Mouse (Mus musculus): ENCODE results near the gene Akap6. TPM values are rescaled to one million over a fixed set of nuclear protein-coding genes. Genes with fewer than 3 reads are reported as not detected.

Akap6 gene
- polyA plus RNA-seq, 1 experiment from 2014 or later: 18.3 TPM

DNA sequence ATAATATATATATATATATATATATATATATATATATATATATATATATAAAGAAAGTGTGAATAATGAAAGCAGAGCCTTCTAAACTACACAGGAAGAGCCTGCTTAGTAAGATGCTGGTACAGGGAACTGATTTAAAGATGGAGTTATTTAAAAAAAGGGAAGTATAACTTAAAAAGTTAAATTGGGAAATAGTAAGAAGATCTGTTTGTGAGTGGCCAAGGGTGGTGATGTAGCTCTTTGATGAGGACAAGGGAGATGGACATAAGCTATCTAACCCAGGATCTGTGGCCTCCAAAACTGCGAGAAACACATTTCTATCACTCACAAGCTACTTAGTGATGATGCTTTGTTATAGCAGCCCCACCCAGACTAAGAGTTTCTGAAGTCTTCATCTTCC lies 146.8 kb downstream of the Akap6 start:
- Histone ChIP-seq H3K9ac (no peak overlapping the region), H3K27ac (no peak overlapping the region), H3K4me3 (replicated peaks) (no peak overlapping the region), H3K9me3 (no peaks in the 10 kb centered on the region), H3K36me3 (replicated peaks) (no peaks in the 10 kb centered on the region), H3K27me3 (no peaks in the 10 kb centered on the region), H3K4me1 (peaks cover 24% of the 10 kb centered on the region), H3K4me2 (no peak overlapping the region)
- WGBS: 86% methylated on average over 1 of the region's 1 CpGs
- no peak for ATAC-seq (ENCODE audit: low FRiP score)

DNA sequence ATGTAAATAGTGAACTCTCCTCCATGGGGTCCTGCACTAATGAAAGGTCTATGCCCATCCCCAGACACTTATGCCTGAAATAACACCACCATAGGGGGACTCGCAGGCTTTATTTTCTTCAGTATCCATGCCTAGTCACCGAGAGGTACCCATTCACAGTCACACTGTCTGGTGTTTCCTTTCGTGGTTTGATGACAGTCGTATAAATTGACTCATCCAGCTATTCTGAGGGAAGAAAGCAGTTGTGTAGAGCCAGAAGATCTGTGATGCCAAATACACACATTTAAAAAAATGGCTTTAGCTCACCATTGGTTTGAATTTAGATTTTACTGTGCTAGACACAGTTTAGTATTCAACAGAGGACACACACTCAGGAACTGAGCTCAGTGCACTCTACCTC lies 147.8 kb downstream of the Akap6 start:
- Histone ChIP-seq H3K27ac (no peak overlapping the region), H3K9me3 (no peaks in the 10 kb centered on the region), H3K4me3 (replicated peaks) (no peak overlapping the region), H3K4me1 (peaks cover 28% of the 10 kb centered on the region), H3K9ac (no peak overlapping the region), H3K4me2 (no peak overlapping the region), H3K27me3 (no peaks in the 10 kb centered on the region), H3K36me3 (replicated peaks) (no peaks in the 10 kb centered on the region)
- 92% methylated on average over 4 of the region's 4 CpGs for WGBS
- ATAC-seq (ENCODE audit: low FRiP score): no peak

DNA sequence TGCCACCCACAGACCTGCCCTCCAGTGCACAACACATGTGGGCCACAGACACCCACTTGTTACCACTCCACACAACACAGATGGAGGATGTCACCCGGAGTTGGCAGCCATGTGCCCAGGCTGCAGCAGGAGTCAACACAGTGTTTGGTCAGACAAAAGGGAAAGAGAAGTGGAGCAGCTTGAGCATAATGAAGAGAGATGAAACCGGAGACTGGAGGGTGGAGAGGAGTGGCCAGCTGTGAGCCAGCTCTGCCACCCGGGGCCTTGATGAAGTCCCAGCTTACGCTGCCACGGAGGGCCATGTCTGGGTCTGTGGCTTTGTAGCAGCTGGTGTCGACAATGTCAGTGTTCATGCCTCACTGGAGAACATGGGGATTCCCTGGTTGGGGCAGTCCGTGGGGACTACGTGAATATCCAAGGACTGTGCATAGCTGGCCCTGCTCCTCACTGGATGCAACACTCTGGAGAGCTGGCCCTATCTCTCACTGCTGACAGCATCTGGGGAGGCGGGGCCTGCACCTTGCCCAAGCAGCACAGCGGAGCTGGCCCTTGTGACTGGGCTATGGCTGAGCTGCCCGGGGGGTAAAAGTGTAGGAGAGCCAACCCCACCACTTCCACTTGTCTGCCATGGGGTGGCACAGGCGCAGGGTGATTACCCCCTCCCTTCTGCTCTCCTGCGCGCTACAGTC lies 148.8 kb downstream of the Akap6 start:
- H3K27ac ChIP-seq: 0 out of 2 replicates have a peak overlapping the region, but pooled peaks have one; percentile 39

DNA sequence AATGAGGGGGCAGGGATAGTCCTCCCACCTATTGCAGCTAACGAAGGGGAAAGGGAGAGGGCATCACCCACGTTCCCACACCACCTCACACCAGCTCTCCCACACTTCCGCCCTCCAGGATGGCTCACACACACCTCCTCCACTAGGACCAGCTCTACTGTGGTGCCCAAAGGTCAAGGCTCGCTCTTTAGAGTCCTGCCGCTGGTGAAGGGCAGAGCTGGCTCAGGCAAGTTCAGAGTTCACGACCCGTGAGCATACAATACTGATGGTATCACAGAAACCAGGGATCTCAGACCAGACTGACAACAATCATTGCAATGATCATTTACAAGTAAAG lies 149.3 kb downstream of the Akap6 start:
- Histone ChIP-seq H3K27me3 (no peaks in the 10 kb centered on the region), H3K9me3 (no peaks in the 10 kb centered on the region), H3K4me2 (no peak overlapping the region), H3K36me3 (replicated peaks) (no peaks in the 10 kb centered on the region), H3K4me1 (peaks cover 28% of the 10 kb centered on the region), H3K27ac (no peak overlapping the region), H3K4me3 (replicated peaks) (no peak overlapping the region), H3K9ac (no peak overlapping the region)
- 73% methylated on average over 7 of the region's 7 CpGs for WGBS
- ATAC-seq (ENCODE audit: low FRiP score): peak; percentile 46

More for the DNA sequence above, 148.8 kb downstream of the Akap6 start:
- no peaks in the 10 kb centered on the region for H3K27me3 ChIP-seq
- peak; percentile 78 for ATAC-seq (ENCODE audit: low FRiP score)
- no peaks in the 10 kb centered on the region for H3K36me3 ChIP-seq (replicated peaks)
- H3K4me3 ChIP-seq (replicated peaks): no peak overlapping the region
- WGBS: 58% methylated on average over 13 of the region's 14 CpGs
- H3K9me3 ChIP-seq: no peaks in the 10 kb centered on the region
- no peak overlapping the region for H3K4me2 ChIP-seq
- peaks cover 28% of the 10 kb centered on the region for H3K4me1 ChIP-seq
- no peak overlapping the region for H3K9ac ChIP-seq

DNA sequence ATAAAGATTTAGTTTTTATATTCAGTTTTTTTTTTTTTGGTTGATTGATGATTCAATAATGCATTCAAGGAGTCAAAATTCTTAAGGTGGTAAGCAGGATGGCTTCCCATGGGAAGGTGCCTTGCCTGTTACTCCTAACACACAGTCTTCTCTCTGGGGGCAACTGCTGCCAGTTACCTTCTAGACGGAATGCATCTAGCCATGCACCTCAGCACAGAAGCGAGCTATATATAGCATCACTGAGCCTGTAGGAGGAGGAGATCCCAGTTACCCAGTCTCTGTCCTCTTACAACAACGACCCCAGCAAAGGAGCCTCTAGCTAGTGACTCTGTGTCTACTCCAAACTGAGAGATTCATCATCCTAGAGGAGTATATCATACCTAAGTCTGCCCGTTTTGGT lies 150.1 kb downstream of the Akap6 start:
- no peak for ATAC-seq (ENCODE audit: low FRiP score)
- Histone ChIP-seq H3K27ac (no peak overlapping the region), H3K9ac (no peak overlapping the region), H3K4me2 (no peak overlapping the region), H3K27me3 (no peaks in the 10 kb centered on the region), H3K4me3 (replicated peaks) (no peak overlapping the region), H3K4me1 (peaks cover 28% of the 10 kb centered on the region), H3K36me3 (replicated peaks) (no peaks in the 10 kb centered on the region), H3K9me3 (no peaks in the 10 kb centered on the region)
- 91% methylated on average over 4 of the region's 4 CpGs for WGBS

DNA sequence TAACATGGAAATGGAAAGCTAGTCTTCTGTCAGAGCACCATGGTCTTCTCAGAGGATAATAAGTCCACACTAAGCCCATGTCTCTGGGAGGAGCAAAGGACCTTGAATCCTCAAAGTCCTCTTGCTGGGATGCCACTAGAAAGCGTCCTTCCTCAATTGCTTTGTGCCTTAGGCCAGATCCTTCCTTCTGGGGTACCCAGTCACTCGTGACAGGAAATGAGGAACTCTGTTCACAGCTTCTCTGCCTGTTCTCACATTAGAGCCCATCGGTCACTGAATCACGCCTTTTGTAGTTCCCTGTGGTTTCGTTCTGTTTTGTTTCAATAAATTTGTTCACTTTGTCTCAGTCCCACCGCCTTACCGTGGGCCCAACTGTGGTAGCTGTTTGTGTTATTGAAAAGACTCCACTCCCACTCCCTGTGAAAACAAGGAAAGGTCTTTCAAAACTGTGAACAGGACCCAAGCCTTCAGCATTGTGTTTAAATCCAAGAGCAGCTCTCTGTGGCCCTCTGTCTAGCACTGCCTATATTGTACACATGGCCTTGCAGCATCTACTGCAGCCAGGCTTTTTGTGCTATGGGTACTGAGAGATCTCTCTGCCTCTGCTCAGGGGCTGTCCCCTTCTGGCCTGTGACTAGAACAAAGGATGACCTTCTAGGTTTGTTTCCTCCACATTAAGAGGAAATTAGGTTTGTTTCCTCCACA lies 151.3 kb downstream of the Akap6 start:
- no peak for ATAC-seq (ENCODE audit: low FRiP score)

DNA sequence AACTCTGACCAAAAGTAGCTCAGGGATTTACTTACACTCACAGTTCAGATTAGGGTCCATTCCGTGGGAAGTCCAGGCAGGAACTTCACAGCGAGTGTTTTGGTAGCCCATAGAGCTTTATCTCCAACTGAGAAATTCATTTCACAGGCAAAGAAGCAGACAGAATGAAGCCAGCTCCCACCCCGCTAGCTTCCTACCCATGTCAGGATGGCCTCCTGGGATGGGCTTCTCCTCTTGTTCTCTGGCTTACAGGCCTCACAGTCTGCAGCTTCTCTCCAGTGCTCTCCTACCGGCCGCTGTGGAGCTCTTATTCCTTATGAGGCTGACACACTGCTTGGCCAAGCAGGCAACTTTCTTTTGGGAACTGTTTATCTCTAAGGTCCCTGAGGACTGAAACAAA lies 152.0 kb downstream of the Akap6 start:
- no peaks in the 10 kb centered on the region for H3K9me3 ChIP-seq
- peaks cover 28% of the 10 kb centered on the region for H3K4me1 ChIP-seq
- H3K27me3 ChIP-seq: no peaks in the 10 kb centered on the region
- 85% methylated on average over 5 of the region's 5 CpGs for whole genome bisulfite sequencing
- H3K9ac ChIP-seq: no peak overlapping the region
- H3K4me2 ChIP-seq: no peak overlapping the region
- H3K27ac ChIP-seq: no peak overlapping the region
- ATAC-seq (ENCODE audit: low FRiP score): no peak
- no peaks in the 10 kb centered on the region for H3K36me3 ChIP-seq (replicated peaks)
- no peak overlapping the region for H3K4me3 ChIP-seq (replicated peaks)

More for the DNA sequence above, 151.3 kb downstream of the Akap6 start:
- peak overlapping the region; percentile 46; the same call in 1 of the 2 replicates for H3K27ac ChIP-seq
- H3K4me3 ChIP-seq (replicated peaks): no peak overlapping the region
- H3K9me3 ChIP-seq: no peaks in the 10 kb centered on the region
- no peaks in the 10 kb centered on the region for H3K36me3 ChIP-seq (replicated peaks)
- H3K4me2 ChIP-seq: no peak overlapping the region
- no peaks in the 10 kb centered on the region for H3K27me3 ChIP-seq
- H3K9ac ChIP-seq: 0 out of 2 replicates have a peak overlapping the region, but pooled peaks have one; percentile 25
- peaks cover 28% of the 10 kb centered on the region for H3K4me1 ChIP-seq
- 46% methylated on average over 7 of the region's 7 CpGs for WGBS

DNA sequence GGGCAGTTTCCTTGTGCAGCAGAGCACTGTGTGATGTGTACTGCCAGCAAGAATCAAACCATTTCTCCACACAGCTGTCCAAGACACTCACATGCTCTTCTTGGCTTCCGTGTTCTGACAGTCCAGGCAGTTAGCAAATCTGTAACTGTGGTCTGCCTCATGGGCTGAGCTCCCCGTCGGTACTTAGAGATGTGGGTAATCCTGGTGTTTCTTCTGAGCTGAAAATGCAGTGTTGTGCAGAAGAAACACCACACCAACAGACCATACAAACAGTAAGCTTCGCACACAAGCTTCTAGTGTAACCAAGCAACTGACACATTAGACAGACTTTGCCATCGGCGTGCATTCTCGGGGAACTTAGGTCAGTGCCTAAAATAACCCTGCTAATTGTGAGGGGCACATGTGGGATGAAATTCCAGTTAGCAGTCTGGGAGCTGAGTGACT lies 155.1 kb downstream of the Akap6 start:
- Histone ChIP-seq H3K36me3 (replicated peaks) (no peaks in the 10 kb centered on the region), H3K9me3 (no peaks in the 10 kb centered on the region), H3K4me2 (no peak overlapping the region), H3K4me1 (peaks cover 16% of the 10 kb centered on the region), H3K9ac (no peak overlapping the region), H3K27me3 (no peaks in the 10 kb centered on the region), H3K4me3 (replicated peaks) (no peak overlapping the region), H3K27ac (no peak overlapping the region)
- WGBS: 84% methylated on average over 7 of the region's 7 CpGs
- ATAC-seq (ENCODE audit: low FRiP score): no peak

DNA sequence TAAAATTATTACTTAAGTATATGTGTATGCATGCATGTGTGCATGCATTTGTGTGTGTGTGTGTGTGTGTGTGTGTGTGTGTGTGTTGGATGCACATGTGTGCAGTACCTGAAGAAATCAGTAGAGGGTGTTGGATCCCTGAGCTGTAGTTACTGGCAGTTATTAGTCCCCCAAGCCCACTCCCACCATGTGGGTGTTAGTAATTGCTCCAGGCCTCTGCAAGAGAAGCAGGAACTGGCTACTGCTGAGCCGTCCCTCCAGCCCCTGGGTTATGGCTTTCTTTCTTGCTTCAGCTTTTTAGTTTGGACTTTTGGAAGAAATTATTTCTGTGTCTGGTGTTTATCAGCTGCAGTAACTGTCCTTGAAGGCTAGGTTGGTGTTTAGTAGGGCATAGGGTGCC lies 156.9 kb downstream of the Akap6 start:
- Histone ChIP-seq H3K4me1 (peaks cover 3% of the 10 kb centered on the region; the same call in 1 of the 2 replicates), H3K9ac (no peak overlapping the region), H3K27me3 (no peaks in the 10 kb centered on the region), H3K27ac (no peak overlapping the region), H3K4me2 (no peak overlapping the region), H3K9me3 (no peaks in the 10 kb centered on the region), H3K36me3 (replicated peaks) (no peaks in the 10 kb centered on the region), H3K4me3 (replicated peaks) (no peak overlapping the region)
- ATAC-seq (ENCODE audit: low FRiP score): no peak
- WGBS: 81% methylated on average over 1 of the region's 1 CpGs

DNA sequence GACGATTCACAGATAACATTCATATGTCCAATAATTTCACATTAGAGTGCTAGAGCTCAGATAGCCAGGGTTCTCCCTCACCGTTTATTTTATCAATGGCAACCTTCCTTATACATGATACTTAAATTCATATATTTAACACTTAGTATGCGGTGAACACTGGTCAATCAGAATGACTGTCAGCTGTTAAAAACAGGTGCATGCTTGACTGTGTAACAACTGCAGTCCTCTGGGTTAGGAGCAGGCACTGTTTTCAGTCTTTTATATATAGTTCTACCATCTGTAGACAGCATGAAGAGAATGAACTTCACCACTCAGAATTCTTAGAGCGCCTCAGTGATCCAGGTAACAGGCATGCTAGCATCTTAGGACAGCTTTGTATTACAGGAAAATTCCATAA lies 158.1 kb downstream of the Akap6 start:
- no peak overlapping the region for H3K4me2 ChIP-seq
- no peak overlapping the region for H3K9ac ChIP-seq
- WGBS: 91% methylated on average over 4 of the region's 4 CpGs
- no peaks in the 10 kb centered on the region for H3K27me3 ChIP-seq
- no peak overlapping the region for H3K27ac ChIP-seq
- no peak overlapping the region for H3K4me3 ChIP-seq (replicated peaks)
- ATAC-seq (ENCODE audit: low FRiP score): no peak
- no peaks in the 10 kb centered on the region for H3K9me3 ChIP-seq
- no peaks in the 10 kb centered on the region for H3K4me1 ChIP-seq
- H3K36me3 ChIP-seq (replicated peaks): no peaks in the 10 kb centered on the region

DNA sequence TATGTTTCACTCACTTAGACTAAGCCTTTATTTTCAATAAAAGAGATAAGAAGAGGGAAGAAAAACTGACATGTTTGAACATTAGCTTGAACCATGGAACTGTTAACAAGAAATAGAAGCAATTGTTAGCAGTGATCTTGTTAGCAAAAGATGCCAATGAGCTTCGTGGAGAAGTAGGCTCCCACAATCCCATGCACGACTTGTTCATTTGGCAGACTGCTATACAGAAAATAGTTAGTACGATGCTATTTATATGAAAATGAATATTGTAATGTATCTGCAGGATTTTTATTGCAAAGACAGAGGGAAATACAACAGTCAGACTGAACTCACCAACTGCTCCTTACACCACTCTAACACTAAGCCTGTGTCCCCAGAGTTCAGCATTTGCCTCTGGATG lies 162.7 kb downstream of the Akap6 start:
- Histone ChIP-seq H3K4me2 (no peak overlapping the region), H3K9ac (no peak overlapping the region), H3K4me1 (no peaks in the 10 kb centered on the region), H3K27me3 (no peaks in the 10 kb centered on the region), H3K9me3 (0 out of 2 replicates have a peak, but pooled peaks cover 5% of the 10 kb centered on the region), H3K27ac (no peak overlapping the region), H3K36me3 (replicated peaks) (no peaks in the 10 kb centered on the region), H3K4me3 (replicated peaks) (no peak overlapping the region)
- 82% methylated on average over 3 of the region's 3 CpGs for WGBS
- ATAC-seq (ENCODE audit: low FRiP score): no peak

DNA sequence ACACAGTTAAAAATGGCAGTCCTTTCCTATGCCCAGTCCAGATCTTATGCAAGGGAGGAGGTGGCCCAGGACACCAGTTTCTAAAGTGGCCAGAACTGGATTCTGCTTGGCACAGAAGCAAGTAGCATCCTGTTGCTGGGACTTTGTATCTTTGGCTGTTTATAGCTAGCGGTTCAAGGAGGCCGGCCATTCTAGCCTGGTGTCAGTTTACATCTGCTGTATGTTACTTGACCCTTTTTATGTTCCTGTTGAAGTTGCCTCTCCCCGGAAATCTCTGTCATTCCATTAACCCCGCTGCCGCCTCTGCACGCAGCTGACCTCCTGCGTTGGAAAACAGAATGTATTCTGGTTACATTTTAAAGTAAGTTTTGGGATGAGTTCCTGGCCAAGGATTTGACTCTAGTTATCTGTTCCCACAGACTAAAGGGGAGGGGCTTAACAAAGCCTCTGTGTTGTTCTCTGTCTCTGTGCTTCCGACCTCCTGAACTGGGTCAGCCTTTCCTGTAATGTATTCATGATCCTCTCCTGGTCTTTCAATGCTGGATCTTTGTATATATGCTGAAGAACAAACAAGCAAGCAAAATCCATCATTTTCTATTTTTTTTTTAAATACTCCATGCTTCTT lies 168.9 kb downstream of the Akap6 start:
- Histone ChIP-seq H3K9ac (no peak overlapping the region), H3K27me3 (no peaks in the 10 kb centered on the region), H3K4me1 (0 out of 2 replicates have a peak, but pooled peaks cover 5% of the 10 kb centered on the region), H3K36me3 (replicated peaks) (no peaks in the 10 kb centered on the region), H3K9me3 (0 out of 2 replicates have a peak, but pooled peaks cover 5% of the 10 kb centered on the region), H3K4me2 (no peak overlapping the region), H3K4me3 (replicated peaks) (no peak overlapping the region), H3K27ac (no peak overlapping the region)
- ATAC-seq (ENCODE audit: low FRiP score): no peak
- 48% methylated on average over 8 of the region's 8 CpGs for WGBS
